Mouse (Mus musculus): ENCODE measurements around the gene Slc39a9.
A peak's percentile ranks its signal among the peaks of the same experiment; 100 is the strongest.

The Slc39a9 gene

GRCm38 (mm10) chr12:80643693-80644505 is at the start of gene Slc39a9, which contains the start of gene Erh:
Gene Slc39a9, plus strand, starts transcription at chr12:80643883.
Gene Erh, minus strand, starts transcription at chr12:80644341.
- DNase-seq (ENCODE audit: low spot score in 2 of 2), result peak; percentile 67 to 89

DNA sequence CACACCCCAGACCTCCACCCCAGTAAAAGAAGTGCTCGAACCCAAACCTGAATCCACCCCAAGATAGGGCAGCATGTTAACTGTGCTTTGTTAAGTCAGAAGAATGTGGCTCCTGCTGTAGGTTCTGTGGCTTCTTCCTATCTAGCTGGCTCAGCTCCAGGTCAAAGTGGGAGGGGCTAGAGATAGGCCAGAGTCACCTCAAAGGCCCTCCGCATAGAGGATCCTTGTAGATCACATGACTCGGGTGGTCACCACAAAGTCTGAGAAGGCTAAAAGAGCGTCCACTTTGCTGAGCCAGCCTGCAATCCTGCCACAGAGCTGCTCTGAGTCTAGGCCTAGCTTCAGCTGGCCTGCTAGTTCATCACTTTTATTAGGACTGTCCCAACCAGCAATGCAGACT is 49.5 kb upstream of the Slc39a9 start:
- no peak for DNase-seq (ENCODE audit: low spot score in 2 of 2)

- no peak for DNase-seq (ENCODE audit: low spot score in 2 of 2)
Measured at GRCm38 (mm10) chr12:80594781-80595180, 48.9 kb upstream of the Slc39a9 start.

DNA sequence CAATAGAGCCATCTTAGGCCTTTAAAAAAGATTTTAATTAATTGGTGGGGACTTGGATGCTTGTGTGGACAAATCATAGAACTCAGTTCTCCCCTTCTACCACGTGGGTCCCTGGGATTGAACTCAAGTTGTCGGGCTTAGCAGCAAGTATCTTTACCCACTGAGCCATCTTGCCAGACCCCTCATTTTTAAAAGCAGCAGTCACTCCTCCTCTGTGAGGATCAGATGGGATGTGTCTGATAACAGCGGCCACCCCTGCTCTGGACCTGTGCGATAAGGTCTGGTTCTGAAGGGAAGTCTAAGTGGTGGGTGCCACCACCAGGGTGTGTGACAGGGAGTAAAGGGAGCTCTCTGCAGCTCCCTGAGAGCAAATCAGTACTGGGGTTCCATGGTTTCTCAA is 48.1 kb upstream of the Slc39a9 start:
- DNase-seq (ENCODE audit: low spot score in 2 of 2), result no peak

DNA sequence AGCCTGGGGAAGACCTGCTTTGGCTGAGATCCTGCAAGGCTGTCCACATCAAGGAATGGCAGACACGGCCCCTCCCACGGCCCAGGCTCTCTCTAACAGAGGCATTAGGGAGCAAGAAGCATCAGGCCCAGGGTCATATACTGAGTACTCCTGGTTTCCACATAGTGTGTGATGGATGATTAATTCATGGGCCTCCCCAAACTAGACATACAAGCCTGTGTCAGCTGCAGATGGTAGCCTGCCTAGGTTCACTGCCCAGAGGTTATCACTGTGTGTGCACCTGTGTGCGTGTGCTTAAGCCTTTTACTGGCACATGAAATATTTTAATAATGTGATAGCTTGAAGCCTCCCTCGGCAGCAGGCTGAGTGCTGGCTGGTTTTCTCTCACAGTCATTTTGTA is 47.7 kb upstream of the Slc39a9 start:
- DNase-seq (ENCODE audit: low spot score in 2 of 2), result no peak

GRCm38 (mm10) chr12:80598236-80598635 is 45.4 kb upstream of the Slc39a9 start:
- DNase-seq (ENCODE audit: low spot score in 2 of 2), result no peak

GRCm38 (mm10) chr12:80598756-80599155 is 44.9 kb upstream of the Slc39a9 start:
- peak in 1 of 2 experiments; percentile 44 for DNase-seq (ENCODE audit: low spot score in 2 of 2)

GRCm38 (mm10) chr12:80601597-80602269 is 42.0 kb upstream of the Slc39a9 start:
- peak in 1 of 2 experiments; percentile 18 for DNase-seq (ENCODE audit: low spot score in 2 of 2)

DNA sequence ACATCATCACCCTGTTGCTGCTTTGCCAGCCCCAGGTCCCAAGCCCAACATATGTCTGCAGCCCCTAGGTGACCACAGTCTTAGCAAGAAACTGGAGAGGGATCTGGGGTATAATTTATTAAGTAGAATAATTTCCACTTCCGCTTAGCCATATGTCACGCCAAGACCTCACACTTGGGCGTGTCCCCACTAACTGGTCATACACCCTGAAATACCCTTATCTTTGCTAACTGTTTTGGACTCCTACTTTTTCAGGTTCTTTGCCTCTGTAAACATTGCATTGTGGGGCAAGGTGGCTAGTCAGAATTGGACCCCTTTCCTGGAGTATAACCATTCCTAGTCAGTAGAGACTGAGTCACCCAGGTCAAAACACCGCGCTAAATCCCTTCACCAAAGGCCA is 41.3 kb upstream of the Slc39a9 start:
- no peak for DNase-seq (ENCODE audit: low spot score in 2 of 2)

GRCm38 (mm10) chr12:80603566-80603965 is 40.1 kb upstream of the Slc39a9 start:
- DNase-seq (ENCODE audit: low spot score in 2 of 2), result peak in 1 of 2 experiments; percentile 54

GRCm38 (mm10) chr12:80604218-80604617 is 39.5 kb upstream of the Slc39a9 start:
- DNase-seq (ENCODE audit: low spot score in 2 of 2), result no peak

DNA sequence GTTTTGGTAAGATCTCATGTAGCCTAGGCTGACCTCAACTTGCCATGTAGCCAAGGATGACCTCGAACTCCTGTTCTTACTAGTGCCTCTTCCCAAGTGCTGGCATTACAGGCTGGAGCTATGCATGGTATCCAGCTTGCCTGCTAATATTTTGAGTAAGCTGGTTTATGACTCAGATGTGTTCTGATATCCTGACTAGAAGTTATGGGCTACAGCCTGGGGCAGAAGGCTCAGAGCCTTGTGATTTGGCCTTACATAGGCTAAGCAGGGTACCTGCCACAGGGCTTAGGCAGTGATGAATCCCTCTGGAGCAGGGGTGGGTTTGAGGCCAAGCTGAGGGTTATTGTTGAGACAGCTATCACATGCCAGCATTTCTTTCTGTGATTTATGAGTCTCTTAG is 35.1 kb upstream of the Slc39a9 start:
- DNase-seq (ENCODE audit: low spot score in 2 of 2), result no peak

DNA sequence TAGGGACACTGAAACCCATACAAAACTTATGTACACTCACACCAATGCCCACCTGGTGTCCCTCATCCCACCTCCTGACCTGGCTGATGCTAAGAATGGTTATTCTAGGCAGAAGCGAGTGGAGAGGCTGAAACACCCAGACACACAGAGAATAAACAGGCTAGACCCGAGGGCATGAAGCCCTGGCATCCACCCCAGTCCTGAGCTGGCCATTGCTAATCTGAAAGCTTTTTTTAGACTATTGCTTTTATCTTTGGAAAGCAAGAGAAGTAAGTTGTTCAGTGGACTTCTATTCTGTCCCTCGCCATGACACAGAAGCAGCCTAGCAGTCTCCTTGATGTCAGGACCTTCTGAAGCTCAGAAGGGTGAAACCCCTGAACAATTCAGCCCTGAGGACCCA is 33.8 kb upstream of the Slc39a9 start:
- no peak for DNase-seq (ENCODE audit: low spot score in 2 of 2)

DNA sequence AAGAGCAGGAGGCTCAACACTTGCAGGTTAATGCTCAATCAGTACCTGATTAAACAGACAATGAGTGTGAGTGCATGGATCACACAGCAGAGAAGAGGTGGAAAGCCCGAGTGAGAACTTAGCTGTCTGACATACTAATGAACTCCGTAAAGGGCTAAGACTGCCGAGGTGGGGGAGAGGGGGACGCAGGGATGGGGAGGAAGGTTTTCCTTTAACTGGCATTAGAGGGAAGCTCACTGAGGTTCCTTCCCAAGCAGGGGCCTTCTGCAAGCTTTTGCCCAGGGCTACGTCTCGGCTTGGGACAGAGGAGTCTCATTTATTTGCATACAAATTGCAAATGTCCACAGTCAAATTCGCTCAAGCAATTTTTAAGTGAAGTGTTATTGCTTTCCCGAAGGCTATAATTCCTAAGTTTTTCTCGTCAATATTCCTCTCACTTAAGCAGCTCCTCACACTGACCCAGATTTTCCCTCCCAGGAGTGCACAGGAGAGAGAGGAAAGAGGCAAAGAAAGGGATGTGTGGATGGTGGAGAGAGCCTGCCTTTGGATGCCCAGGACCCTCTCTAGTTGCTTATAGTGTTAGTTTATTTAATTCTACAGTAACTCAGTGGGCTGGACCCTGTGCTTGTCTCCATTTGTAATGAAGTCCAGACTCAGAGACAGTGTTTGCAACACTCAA is 31.4 kb upstream of the Slc39a9 start:
- DNase-seq (ENCODE audit: low spot score in 2 of 2), result no peak

DNA sequence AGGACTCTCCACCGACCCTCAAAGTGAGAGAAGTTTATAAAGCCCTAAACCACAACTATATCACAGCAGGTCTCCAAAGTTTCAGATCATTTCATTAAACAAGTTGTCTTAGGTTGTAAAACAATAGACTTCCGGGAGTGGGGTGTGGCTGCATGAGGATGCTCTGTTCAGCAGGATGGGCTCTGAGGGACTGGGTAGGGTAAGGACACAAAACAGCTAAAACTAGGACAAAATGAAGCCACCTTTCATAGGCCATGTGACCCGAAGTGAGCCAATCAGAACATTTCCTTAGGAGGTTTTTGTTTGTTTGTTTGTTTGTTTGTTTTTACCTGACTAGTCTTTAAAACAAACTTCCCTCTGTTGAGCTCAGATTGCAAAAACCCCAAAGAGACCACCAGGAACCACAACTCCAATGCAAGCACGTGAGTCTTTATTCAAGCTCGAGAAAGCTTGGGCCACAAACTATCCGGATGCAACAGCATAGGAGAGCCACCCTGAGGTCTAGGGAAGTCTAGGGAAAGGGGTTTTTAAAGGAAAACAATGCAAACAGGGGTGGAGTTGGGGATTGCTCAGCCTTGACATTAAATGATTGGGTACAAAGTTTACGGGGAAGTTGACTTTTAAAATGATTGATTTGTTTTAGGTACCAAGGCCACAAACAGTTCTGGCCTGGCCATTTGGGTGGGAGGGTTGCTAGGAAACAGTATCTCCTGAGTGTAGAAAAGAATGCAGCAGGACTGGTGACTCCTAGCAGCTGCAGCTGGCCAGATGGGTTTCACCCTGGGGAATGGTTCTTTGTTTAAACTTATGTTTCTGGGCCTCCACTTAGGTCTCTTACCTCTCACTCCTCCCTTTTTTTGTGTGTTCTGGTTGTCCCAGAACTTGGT is 28.1 kb upstream of the Slc39a9 start:
- DNase-seq (ENCODE audit: low spot score in 2 of 2), result no peak

- no peak for DNase-seq (ENCODE audit: low spot score in 2 of 2)
Measured at GRCm38 (mm10) chr12:80620501-80620900, 23.2 kb upstream of the Slc39a9 start.

DNA sequence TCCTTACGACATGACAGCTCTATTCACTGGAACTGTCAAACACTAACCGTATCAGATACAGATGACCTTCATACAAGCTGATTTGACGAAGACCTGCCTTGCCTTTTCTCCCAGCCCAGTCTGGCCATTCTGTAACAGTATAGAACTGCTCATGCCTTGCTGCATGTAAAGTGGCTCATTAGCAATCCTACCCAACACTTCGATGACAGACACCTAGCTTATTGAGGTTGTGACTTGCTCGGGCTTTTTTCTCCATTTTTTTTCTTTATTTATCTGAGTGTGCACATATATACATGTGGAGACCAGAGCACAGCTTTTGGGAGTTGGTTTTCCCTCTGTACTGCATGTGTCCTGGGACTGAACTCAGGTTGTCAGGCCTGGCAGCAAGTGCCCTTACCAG is 11.9 kb upstream of the Slc39a9 start:
- no peak for DNase-seq (ENCODE audit: low spot score in 2 of 2)

DNA sequence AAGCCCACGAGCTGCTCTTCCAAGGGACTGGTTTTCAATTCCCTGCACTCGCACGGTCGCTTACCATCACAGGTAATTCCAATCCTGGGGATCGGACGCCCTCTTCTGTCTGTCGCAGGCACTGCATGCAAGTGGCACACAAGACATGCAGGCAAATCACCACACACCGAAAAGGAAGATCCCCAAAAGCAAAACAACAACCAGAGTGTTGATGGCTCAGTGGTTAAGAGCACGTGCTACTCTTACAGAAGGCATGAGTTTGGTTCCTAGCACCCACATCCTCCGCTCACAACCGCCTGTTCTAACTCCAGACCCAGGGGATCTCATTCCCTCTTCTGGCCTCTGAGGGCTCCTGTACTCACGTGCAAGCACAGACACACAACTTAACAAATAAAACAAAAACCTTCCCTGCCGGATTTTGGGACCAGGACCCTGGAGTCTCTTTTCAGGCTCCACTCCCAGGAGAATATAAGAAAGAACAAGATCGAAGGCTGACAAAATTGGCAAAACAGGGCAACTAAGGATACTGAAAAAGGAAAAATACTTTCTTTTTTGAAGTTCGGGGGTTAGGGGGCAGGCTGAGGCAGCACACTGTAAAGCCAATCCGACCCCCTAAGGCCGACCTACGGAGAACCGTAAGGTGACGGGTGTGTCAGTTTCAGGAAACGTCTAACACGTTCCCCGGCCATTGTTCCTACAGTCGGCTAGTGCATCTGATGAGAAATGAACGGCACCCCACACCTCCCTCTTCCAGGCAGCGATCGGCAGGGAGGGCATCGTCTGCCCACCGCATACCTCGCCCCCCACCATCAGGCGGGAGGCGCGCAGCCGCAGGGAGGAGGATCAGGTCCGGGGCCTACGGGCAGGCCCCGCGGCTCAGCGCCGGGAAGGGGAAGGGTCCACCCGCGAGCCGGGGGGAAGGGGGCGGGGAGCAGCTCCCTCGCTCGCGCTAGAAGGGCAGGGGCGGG is 674 bp upstream of the Slc39a9 start:
- DNase-seq (ENCODE audit: low spot score in 2 of 2), result peak; percentile 21 to 66

- DNase-seq (ENCODE audit: low spot score in 2 of 2), result no peak
Measured at GRCm38 (mm10) chr12:80644506-80644868, 804 bp downstream of the Slc39a9 start.

DNA sequence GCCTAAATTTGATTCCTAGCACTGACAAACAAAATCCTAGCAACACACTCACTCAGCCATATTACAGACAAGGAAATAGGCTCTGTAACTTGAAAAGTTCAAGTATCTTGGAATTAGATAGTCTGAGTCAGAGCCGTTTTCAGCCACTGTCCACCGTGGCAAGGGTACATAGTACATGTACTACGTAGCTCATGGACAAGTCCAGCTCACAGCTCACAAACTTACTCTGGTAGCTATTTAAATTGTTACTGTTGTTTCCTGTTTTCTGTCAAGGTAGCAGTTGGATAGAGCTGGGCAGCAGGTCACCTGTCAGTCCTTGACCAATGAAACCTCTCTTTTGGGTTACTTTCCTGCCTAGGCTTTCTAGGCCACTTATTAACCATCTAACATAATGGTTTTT is 2.7 kb downstream of the Slc39a9 start:
- DNase-seq (ENCODE audit: low spot score in 2 of 2), result no peak

All from cerebellum, postnatal 4 days (tissue).